Mouse (Mus musculus): ENCODE measurements around the gene Slc44a2.

The Slc44a2 gene

DNA sequence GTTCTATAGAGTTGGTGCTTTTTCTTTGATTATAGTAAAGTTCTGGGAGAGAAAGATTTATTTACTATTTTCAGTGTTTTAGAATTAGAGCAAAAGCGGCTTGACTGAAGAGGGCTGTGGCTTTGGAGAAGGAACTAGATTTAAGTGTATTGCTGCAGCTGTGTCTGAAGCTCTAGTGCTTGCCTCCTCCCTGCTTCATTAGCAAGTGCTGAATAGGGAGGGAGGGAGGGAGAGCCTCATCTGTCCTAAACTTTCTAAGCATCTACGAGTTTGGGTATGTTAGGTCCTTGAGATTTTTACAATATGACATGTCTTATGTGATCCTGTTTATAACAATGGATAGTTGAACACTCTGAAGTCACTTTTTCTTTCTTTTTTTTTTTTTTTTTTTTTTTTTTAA lies 50.4 kb downstream of the Slc44a2 start:
- DNase-seq (ENCODE audit: low spot score in 2 of 2), result no peak

GRCm38 (mm10) chr9:21372508-21372907 lies 52.0 kb downstream of the Slc44a2 start:
- DNase-seq (ENCODE audit: low spot score in 2 of 2), result no peak

GRCm38 (mm10) chr9:21379195-21379594 lies 58.7 kb downstream of the Slc44a2 start:
- DNase-seq (ENCODE audit: low spot score in 2 of 2), result no peak

DNA sequence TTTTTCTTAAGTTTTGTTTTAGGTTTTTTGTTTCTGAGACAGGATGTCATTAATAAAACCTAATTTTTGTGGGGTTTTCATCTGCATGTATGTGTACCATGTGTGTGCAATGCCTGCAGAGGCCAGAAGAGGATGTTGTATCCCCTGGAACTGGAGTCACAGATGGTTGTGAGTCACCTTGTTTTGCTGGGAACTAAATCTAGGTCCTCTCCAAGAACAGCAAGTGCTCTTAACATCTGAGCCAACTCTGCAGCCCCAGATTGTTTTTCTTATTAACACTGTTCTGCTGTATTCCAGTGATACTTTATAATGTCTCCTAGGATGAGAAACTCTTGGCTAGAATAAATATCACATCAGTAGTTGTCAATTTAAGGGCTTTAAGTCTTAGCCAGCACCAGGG lies 60.4 kb downstream of the Slc44a2 start:
- no peak for DNase-seq (ENCODE audit: low spot score in 2 of 2)

DNA sequence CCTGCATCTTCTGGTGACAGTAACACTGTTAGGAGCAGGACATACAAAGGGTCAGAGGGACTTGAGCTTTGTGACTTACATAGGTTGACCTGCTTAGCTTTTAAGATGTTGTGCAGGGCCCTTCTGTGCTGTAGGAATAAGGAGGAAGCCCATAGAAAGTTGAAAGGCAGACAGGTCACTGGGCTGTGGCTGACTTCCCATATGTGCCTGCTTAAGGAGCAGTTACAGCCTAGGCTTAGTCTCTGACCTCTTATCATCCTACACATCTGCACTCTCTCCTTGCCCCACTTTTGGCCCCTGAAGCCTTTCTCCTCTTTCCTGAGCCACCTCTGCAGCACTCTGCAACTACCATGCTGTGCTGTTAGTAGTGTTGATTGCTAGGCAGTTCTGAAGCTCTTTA lies 63.5 kb downstream of the Slc44a2 start:
- no peak for DNase-seq (ENCODE audit: low spot score in 2 of 2)

DNA sequence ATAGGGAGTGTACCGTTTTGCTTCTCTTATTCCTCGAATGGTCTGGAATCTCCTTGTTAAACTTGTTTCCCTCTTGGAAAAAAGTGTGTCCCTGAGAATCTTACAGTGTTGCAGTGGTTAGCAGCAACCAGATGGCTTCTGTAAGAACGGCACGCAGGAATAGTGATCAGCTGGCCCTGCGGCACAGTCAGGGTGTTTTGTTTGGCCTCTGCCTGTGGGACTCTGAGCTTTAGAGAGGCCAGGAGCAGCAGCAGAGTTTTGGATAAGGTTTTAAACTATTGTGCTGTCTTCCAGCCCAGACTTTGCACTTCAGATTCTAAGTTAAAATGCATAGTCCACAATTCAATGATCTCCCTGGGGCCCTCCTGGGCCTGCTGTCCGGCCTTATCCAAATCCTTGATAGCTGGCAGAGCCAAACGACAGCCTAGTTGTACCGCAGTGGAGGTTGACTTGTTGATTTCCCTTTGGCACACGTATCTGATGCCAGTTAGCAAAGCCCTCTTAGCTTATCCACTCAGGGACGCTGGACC lies 72.2 kb downstream of the Slc44a2 start:
- DNase-seq (ENCODE audit: low spot score in 2 of 2), result no peak

GRCm38 (mm10) chr9:21395692-21396091 lies 75.2 kb downstream of the Slc44a2 start:
- DNase-seq (ENCODE audit: low spot score in 2 of 2), result no peak

GRCm38 (mm10) chr9:21397170-21397569 lies 76.7 kb downstream of the Slc44a2 start:
- DNase-seq (ENCODE audit: low spot score in 2 of 2), result no peak

GRCm38 (mm10) chr9:21401042-21401441 lies 80.5 kb downstream of the Slc44a2 start:
- DNase-seq (ENCODE audit: low spot score in 2 of 2), result no peak

DNA sequence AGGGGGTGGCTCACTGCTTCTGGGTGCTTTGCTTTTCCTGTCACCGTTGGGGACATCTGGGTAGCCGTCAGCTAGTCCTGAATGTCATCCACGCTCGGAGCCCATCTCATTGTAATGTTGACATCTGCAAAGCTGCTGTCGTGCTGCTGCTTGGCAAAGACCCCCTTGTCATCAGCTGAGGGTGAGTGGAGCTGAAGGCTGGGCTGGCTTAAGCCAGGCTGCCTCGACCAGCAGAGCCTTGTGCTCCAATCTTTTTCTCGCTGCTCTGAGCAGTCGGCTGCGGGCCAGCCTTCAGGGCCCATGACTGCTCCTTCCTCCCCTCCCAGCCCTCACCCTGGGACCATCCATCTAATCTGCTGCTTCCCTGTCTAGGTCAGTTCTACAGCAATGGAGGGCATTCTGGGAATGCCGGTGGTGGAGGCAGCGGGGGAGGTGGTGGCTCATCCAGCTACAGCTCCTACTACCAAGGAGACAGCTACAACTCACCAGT lies 82.3 kb downstream of the Slc44a2 start:
- DNase-seq (ENCODE audit: low spot score in 2 of 2), result no peak

DNA sequence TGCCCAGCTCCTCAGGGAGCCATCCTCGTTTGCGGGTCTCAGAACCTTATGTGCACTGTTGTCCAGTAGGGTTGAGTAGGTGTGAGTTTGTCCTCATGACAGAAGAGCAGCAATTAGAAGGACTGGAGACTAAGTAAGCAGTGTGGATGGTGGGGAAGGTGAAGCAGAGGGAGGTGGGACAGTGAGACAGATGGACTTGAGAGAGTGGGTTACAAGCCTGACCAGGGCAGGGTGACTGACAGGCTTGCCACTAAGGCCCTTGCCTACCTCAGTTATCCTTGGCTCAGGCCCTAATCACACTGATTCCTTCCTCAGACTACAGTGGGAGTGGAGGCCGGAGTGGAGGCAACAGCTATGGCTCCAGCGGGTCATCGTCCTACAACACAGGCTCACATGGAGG lies 83.2 kb downstream of the Slc44a2 start:
- no peak for DNase-seq (ENCODE audit: low spot score in 2 of 2)
